Mouse (Mus musculus): Measurements from ENCODE around the gene 4931408C20Rik. TPM values are rescaled to one million over a fixed set of nuclear protein-coding genes. Genes with fewer than 3 reads are reported as not detected.

4931408C20Rik gene
- polyA plus RNA-seq (2012; rRNA removed), result not detected in 2 replicates

DNA sequence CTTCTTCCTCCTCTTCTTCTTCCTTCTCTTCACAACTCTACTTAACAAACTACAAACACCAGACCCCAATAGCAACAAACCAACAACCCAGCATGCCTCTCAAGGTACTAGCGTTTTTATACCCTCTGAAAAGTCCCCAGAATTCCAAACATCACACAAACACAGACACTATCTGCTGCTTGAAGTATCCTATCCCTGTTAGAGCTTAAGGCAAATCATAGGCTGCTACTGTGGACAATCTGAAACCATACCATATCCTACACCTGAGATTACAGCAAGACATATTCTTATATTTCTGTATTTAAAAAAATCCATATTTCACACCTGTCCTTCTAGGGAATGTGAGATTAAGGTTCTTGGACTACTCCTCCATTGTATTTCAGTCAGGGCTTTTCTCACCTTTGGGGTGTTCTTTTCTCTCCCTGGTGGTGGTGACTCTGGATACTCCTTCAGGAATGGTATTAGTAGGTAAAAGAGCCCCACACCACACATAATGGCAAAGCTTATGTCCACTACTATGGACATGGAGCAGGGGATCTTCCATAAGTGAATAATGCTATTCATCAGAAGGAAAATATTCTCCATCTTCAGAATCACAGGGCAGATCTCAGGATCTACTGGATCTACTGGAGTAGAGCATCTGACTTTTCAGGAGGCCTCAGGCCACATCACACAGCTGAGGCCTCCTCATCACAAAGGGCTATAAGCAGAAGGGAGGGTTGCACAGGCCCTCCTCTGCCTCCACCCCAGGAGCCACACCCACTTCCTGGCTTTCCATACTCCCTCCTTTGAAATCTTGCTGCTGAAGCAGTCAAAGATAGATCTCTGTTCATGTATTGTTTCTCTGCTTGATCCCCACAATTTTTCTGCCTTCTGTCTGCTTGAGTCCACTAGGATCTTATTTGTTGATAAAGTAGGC is at the start of gene 4931408C20Rik:
Gene 4931408C20Rik, minus strand, starts transcription at position 619 of the 919 bp plus-strand sequence.
- DNase-seq, result peak; percentile 15
- no peaks in the 10 kb centered on the region for H3K27me3 ChIP-seq (replicated peaks; ENCODE audit: control insufficient read depth, insufficient read depth, low read length)
- H3K4me3 ChIP-seq (ENCODE audit: insufficient read depth, low read depth, low read length), result no peak within 1 kb of the TSS
- no peaks in the 10 kb centered on the region for H3K36me3 ChIP-seq (ENCODE audit: control insufficient read depth, insufficient read depth, low read length)
- no peaks in the 10 kb centered on the region for H3K4me1 ChIP-seq (ENCODE audit: control insufficient read depth, insufficient read depth, low read length)
- H3K27ac ChIP-seq (ENCODE audit: insufficient read depth, low read depth, low read length), result no peak within 1 kb of the TSS
- WGBS, result 39% methylated on average over 1 of the region's 1 CpGs
- no peak for TF ChIP-seq POLR2A (IDR thresholded peaks at IDR 0.05; ENCODE audit: low read depth, low read length)
- TF ChIP-seq CTCF (conservative IDR thresholded peaks at IDR 0.05; ENCODE audit: insufficient read depth, insufficient read length, low read depth, low read length), result no peak

DNA sequence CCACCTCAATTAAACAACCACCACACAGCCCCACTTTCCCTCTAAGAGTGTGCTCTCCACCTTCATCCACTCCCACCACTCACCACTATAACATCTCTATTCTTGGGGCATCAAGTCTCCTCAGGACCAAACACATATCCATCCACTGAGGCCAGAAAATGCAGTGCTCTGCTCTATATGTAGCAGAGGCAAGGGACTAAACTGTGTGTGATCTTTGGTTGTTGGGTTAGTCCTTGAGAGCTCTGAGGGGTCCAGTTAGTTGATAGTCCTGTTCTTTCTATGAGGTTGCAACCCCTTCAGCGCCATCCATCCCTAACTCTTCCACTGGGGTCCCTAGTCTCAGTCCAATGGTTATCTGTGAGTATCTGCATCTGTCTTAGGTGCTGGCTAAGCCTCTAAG is 666 bp upstream of the 4931408C20Rik start:
- H3K4me1 ChIP-seq (ENCODE audit: control insufficient read depth, insufficient read depth, low read length), result no peaks in the 10 kb centered on the region
- H3K27ac ChIP-seq (ENCODE audit: insufficient read depth, low read depth, low read length), result no peak overlapping the region
- TF ChIP-seq CTCF (conservative IDR thresholded peaks at IDR 0.05; ENCODE audit: insufficient read depth, insufficient read length, low read depth, low read length), result no peak
- no peak for TF ChIP-seq POLR2A (IDR thresholded peaks at IDR 0.05; ENCODE audit: low read depth, low read length)
- no peaks in the 10 kb centered on the region for H3K27me3 ChIP-seq (replicated peaks; ENCODE audit: control insufficient read depth, insufficient read depth, low read length)
- H3K4me3 ChIP-seq (ENCODE audit: insufficient read depth, low read depth, low read length), result no peak overlapping the region
- DNase-seq, result peak; percentile 6
- WGBS, result 69% methylated on average over 1 of the region's 1 CpGs
- no peaks in the 10 kb centered on the region for H3K36me3 ChIP-seq (ENCODE audit: control insufficient read depth, insufficient read depth, low read length)

DNA sequence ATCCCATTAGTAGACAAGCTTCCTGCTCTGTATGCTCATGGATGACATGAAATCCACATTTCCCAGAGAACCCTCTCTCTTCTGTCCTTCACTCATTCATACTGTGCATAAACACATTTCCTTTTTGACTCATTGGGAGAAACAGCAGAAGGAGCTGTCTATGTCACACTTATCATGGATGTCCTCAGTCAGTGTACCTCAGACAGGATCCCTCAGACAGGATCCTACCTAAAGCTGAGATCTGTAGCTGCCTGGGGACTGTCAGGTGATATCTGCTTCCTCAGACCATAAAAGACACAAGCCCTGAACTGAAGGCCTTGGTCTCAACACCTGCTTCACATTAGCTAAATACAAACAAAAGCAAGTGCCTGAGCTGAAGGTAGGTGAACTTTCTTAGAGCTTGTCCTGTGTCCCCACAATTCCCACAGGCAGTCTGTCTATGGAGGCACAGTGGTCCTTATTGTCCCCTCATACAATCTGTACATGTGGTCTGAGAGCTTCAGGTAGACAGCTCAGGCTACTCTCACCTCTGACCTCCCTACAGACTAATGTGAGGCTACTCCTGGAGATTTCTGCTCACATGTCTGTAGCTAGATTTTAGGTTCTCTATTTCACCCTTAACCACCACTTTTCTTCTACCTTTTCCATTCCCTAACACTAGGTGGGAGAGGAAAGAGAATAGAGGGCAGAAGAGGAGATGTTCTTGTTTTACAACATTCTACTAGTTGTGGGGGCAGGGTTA is 1.1 kb downstream of the 4931408C20Rik start:
- H3K36me3 ChIP-seq (ENCODE audit: control insufficient read depth, insufficient read depth, low read length), result no peaks in the 10 kb centered on the region
- DNase-seq, result no peak
- H3K4me1 ChIP-seq (ENCODE audit: control insufficient read depth, insufficient read depth, low read length), result no peaks in the 10 kb centered on the region
- no peak overlapping the region for H3K27ac ChIP-seq (ENCODE audit: insufficient read depth, low read depth, low read length)
- no peak overlapping the region for H3K4me3 ChIP-seq (ENCODE audit: insufficient read depth, low read depth, low read length)
- TF ChIP-seq POLR2A (IDR thresholded peaks at IDR 0.05; ENCODE audit: low read depth, low read length) (no peak), CTCF (conservative IDR thresholded peaks at IDR 0.05; ENCODE audit: insufficient read depth, insufficient read length, low read depth, low read length) (no peak)
- no peaks in the 10 kb centered on the region for H3K27me3 ChIP-seq (replicated peaks; ENCODE audit: control insufficient read depth, insufficient read depth, low read length)

DNA sequence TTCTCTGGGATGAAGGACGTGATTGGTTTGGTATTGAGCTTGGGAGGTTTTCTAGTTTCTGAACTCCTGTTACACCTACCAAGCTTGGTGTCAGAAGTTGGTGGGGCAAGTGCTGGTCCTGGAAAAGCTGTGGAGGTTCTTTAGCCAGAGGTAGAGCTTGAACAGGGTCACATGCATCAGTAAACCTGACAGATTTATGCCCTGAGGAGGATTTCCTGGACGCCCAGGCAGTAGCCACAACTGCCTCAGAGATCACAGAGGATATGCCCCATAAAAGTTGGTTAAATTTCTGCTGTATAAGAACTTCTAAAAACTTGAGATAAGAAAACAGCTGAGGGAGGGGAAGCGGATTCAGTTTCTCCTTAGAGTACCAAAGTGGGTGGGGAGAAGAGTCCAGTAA is 1.9 kb downstream of the 4931408C20Rik start:
- TF ChIP-seq POLR2A (IDR thresholded peaks at IDR 0.05; ENCODE audit: low read depth, low read length), result no peak
- TF ChIP-seq CTCF (conservative IDR thresholded peaks at IDR 0.05; ENCODE audit: insufficient read depth, insufficient read length, low read depth, low read length), result no peak
- Histone ChIP-seq H3K27me3 (replicated peaks; ENCODE audit: control insufficient read depth, insufficient read depth, low read length) (no peaks in the 10 kb centered on the region), H3K27ac (ENCODE audit: insufficient read depth, low read depth, low read length) (no peak overlapping the region), H3K36me3 (ENCODE audit: control insufficient read depth, insufficient read depth, low read length) (no peaks in the 10 kb centered on the region), H3K4me3 (ENCODE audit: insufficient read depth, low read depth, low read length) (no peak overlapping the region), H3K4me1 (ENCODE audit: control insufficient read depth, insufficient read depth, low read length) (no peaks in the 10 kb centered on the region)
- DNase-seq, result no peak
- WGBS, result 29% methylated on average over 3 of the region's 3 CpGs

DNA sequence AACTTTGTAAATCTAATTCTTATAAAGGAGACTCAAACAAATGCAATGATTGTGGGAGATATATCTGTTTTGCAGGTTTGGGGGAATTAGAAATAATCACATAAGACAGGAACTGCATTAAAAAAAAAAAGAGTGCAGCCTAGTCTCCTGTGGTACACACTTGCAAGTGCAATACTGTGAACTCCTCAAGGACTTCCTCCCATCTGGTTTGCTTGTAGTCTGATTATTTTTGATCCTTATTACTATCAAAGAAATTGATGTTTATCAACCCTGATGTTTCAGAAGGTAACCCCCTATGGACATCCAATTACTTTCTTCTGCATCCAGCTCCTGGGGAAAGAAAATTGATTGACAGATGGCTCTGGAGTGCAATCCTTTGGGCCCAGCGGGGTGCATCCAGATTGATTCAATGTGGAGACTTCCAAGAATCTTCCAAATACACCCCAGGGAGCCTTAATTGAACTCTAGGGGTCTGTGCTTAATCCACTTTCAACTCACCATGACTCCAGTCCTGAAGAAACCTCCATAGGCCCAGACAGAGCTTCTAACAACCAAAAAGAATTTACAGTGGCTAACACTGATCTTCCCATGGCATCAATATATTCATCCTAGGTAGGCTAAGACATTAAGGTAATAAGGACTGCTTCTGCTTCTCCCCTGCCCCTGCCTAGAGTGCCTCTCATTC is 37.4 kb downstream of the 4931408C20Rik start:
- no peak overlapping the region for H3K4me3 ChIP-seq (ENCODE audit: insufficient read depth, low read depth, low read length)
- no peak for TF ChIP-seq CTCF (conservative IDR thresholded peaks at IDR 0.05; ENCODE audit: insufficient read depth, insufficient read length, low read depth, low read length)
- TF ChIP-seq POLR2A (IDR thresholded peaks at IDR 0.05; ENCODE audit: low read depth, low read length), result no peak
- H3K27ac ChIP-seq (ENCODE audit: insufficient read depth, low read depth, low read length), result no peak overlapping the region
- no peak for DNase-seq
- WGBS, result 55% methylated on average over 1 of the region's 1 CpGs
- no peaks in the 10 kb centered on the region for H3K27me3 ChIP-seq (replicated peaks; ENCODE audit: control insufficient read depth, insufficient read depth, low read length)
- no peaks in the 10 kb centered on the region for H3K36me3 ChIP-seq (ENCODE audit: control insufficient read depth, insufficient read depth, low read length)
- H3K4me1 ChIP-seq (ENCODE audit: control insufficient read depth, insufficient read depth, low read length), result no peaks in the 10 kb centered on the region

DNA sequence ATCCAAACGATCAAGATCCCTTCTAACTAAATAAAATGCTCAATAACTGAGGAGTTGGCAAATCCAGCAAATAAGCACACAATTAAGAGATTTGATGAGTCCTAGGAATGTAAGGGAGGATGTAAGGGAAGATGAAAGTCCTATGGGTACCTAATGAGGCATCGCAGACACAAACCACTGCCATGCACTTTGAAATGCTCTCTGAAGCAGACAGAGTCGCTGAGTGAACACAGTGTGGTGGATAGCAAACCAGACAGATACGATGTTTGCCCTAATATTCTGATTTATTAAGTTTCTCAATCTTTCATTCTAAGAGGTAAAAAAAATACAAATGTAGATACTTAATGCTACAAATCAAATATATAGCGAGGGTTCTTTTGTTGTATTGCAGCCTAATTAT is 51.2 kb downstream of the 4931408C20Rik start:
- no peak for DNase-seq
- no peaks in the 10 kb centered on the region for H3K36me3 ChIP-seq (ENCODE audit: control insufficient read depth, insufficient read depth, low read length)
- no peaks in the 10 kb centered on the region for H3K4me1 ChIP-seq (ENCODE audit: control insufficient read depth, insufficient read depth, low read length)
- no peak for TF ChIP-seq POLR2A (IDR thresholded peaks at IDR 0.05; ENCODE audit: low read depth, low read length)
- no peak for TF ChIP-seq CTCF (conservative IDR thresholded peaks at IDR 0.05; ENCODE audit: insufficient read depth, insufficient read length, low read depth, low read length)
- H3K27ac ChIP-seq (ENCODE audit: insufficient read depth, low read depth, low read length), result no peak overlapping the region
- no peaks in the 10 kb centered on the region for H3K27me3 ChIP-seq (replicated peaks; ENCODE audit: control insufficient read depth, insufficient read depth, low read length)
- 53% methylated on average over 5 of the region's 5 CpGs for WGBS
- H3K4me3 ChIP-seq (ENCODE audit: insufficient read depth, low read depth, low read length), result no peak overlapping the region

All from kidney, adult 2 months (tissue).